Mouse (Mus musculus) kidney, embryonic 16.5 days (tissue): ENCODE measurements around the gene Evi5. TPM values are rescaled to one million over a fixed set of nuclear protein-coding genes. Genes with fewer than 3 reads are reported as not detected.

Experiments used
- ATAC-seq: fragments of 200-750 bp; cut with Nextera tagmentation; 2 replicates; pipeline ENCODE4 v1.8.0; 2017; ENCODE audit warnings: moderate TSS enrichment; ENCODE audit not compliant: low FRiP score, low TSS enrichment
- H3K27ac ChIP-seq: fragments of 300-500 bp; sonication (generic); 2 replicates; pipeline ENCODE4 v1.5.1; 2014; ENCODE audit warnings: low read length
- H3K27me3 ChIP-seq: fragments of 300-500 bp; sonication (generic); 2 replicates; pipeline ENCODE4 v1.6.1; 2014; ENCODE audit warnings: low read length, control low read depth, mixed read lengths; ENCODE audit not compliant: insufficient read depth
- H3K36me3 ChIP-seq: fragments of 300-500 bp; sonication (generic); 2 replicates; pipeline ENCODE4 v1.6.1; 2014; ENCODE audit warnings: low read length, control low read depth, mixed read lengths; ENCODE audit not compliant: insufficient read depth
- H3K4me1 ChIP-seq: fragments of 300-500 bp; sonication (generic); 2 replicates; pipeline ENCODE4 v1.6.1; 2014; ENCODE audit warnings: low read length, control low read depth, mixed read lengths; ENCODE audit not compliant: insufficient read depth
- H3K4me2 ChIP-seq: fragments of 300-500 bp; sonication (generic); replicated peaks from 2 replicates; pipeline ENCODE4 v1.6.1; 2014; ENCODE audit warnings: low read depth, low read length
- H3K4me3 ChIP-seq: fragments of 300-500 bp; sonication (generic); 2 replicates; pipeline ENCODE4 v1.5.1; 2014; ENCODE audit warnings: mild to moderate bottlenecking, low read length
- H3K9ac ChIP-seq: fragments of 300-500 bp; sonication (generic); replicated peaks from 2 replicates; pipeline ENCODE4 v1.6.1; 2014; ENCODE audit warnings: low read length
- H3K9me3 ChIP-seq: fragments of 300-500 bp; sonication (generic); 2 replicates; pipeline ENCODE4 v1.6.1; 2016; ENCODE audit warnings: low read length, control low read depth
- WGBS: fragments of 180-500 bp; shearing (Covaris S2); extraction: QIAGEN DNeasy Blood & Tissue Kit; methylation state at CpG from one replicate; pipeline ENCODE4 v1.1.7; 2014; 5-methylcytosine and 5-hydroxymethylcytosine counted together
- polyA plus RNA-seq: library from polyadenylated mRNA; unstranded; fragments of >200 nt; fragmentation: Nextera tagmentation; extraction: Ambion mirVana; gene quantifications from 2 replicates; pipeline ENCODE4 v1.2.1, GENCODE M21; 2015

The Evi5 gene
- polyA plus RNA-seq, 1 experiment from 2014 or later = 76.5 TPM

- Histone ChIP-seq H3K4me2 (no peak overlapping the region), H3K27me3 (no peaks in the 10 kb centered on the region), H3K27ac (no peak overlapping the region), H3K9me3 (no peaks in the 10 kb centered on the region), H3K4me1 (no peaks in the 10 kb centered on the region), H3K9ac (no peak overlapping the region), H3K36me3 (peaks cover 5% of the 10 kb centered on the region), H3K4me3 (no peak overlapping the region)
- no peak for ATAC-seq
- WGBS = 98% methylated on average over 4 of the region's 4 CpGs
These were observed 109.0 kb downstream of the Evi5 start for GRCm38 (mm10) chr5:107765946-107766345.

- Histone ChIP-seq H3K27me3 (no peaks in the 10 kb centered on the region), H3K4me1 (no peaks in the 10 kb centered on the region), H3K4me3 (no peak overlapping the region), H3K9me3 (no peaks in the 10 kb centered on the region), H3K4me2 (no peak overlapping the region), H3K36me3 (peaks cover 5% of the 10 kb centered on the region), H3K27ac (no peak overlapping the region), H3K9ac (no peak overlapping the region)
- WGBS = 75% methylated on average over 1 of the region's 1 CpGs
- ATAC-seq = no peak
These were observed 110.4 kb downstream of the Evi5 start for GRCm38 (mm10) chr5:107764486-107764885.

GRCm38 (mm10) chr5:107763674-107764073, 111.2 kb downstream of the Evi5 start:
- no peaks in the 10 kb centered on the region for H3K27me3 ChIP-seq
- H3K4me2 ChIP-seq = no peak overlapping the region
- no peak for ATAC-seq
- no peak overlapping the region for H3K27ac ChIP-seq
- no peak overlapping the region for H3K9ac ChIP-seq
- peaks cover 5% of the 10 kb centered on the region for H3K36me3 ChIP-seq
- H3K4me3 ChIP-seq = no peak overlapping the region
- H3K9me3 ChIP-seq = no peaks in the 10 kb centered on the region
- no peaks in the 10 kb centered on the region for H3K4me1 ChIP-seq

GRCm38 (mm10) chr5:107759121-107759520, 115.8 kb downstream of the Evi5 start:
- no peaks in the 10 kb centered on the region for H3K9me3 ChIP-seq
- H3K4me2 ChIP-seq = no peak overlapping the region
- H3K9ac ChIP-seq = no peak overlapping the region
- no peaks in the 10 kb centered on the region for H3K27me3 ChIP-seq
- H3K4me1 ChIP-seq = no peaks in the 10 kb centered on the region
- no peak overlapping the region for H3K4me3 ChIP-seq
- WGBS = 67% methylated on average over 5 of the region's 5 CpGs
- H3K27ac ChIP-seq = no peak overlapping the region
- no peak for ATAC-seq
- no peaks in the 10 kb centered on the region for H3K36me3 ChIP-seq

- 61% methylated on average over 2 of the region's 2 CpGs for WGBS
- no peak for ATAC-seq
- Histone ChIP-seq H3K4me3 (no peak overlapping the region), H3K36me3 (no peaks in the 10 kb centered on the region), H3K9ac (no peak overlapping the region), H3K27ac (no peak overlapping the region), H3K9me3 (no peaks in the 10 kb centered on the region), H3K4me1 (no peaks in the 10 kb centered on the region), H3K4me2 (no peak overlapping the region), H3K27me3 (no peaks in the 10 kb centered on the region)
These were observed 118.8 kb downstream of the Evi5 start for GRCm38 (mm10) chr5:107756072-107756471.

GRCm38 (mm10) chr5:107754740-107755139, 120.2 kb downstream of the Evi5 start:
- Histone ChIP-seq H3K36me3 (no peaks in the 10 kb centered on the region), H3K9me3 (no peaks in the 10 kb centered on the region), H3K4me1 (peaks cover 3% of the 10 kb centered on the region; the same call in 1 of the 2 replicates), H3K27ac (no peak overlapping the region), H3K4me2 (no peak overlapping the region), H3K4me3 (no peak overlapping the region), H3K27me3 (no peaks in the 10 kb centered on the region), H3K9ac (no peak overlapping the region)
- WGBS = 70% methylated on average over 1 of the region's 1 CpGs
- ATAC-seq = no peak

- Histone ChIP-seq H3K4me3 (no peak overlapping the region), H3K27me3 (no peaks in the 10 kb centered on the region), H3K36me3 (no peaks in the 10 kb centered on the region), H3K4me1 (peaks cover 3% of the 10 kb centered on the region; the same call in 1 of the 2 replicates), H3K27ac (no peak overlapping the region), H3K4me2 (no peak overlapping the region), H3K9me3 (no peaks in the 10 kb centered on the region), H3K9ac (no peak overlapping the region)
- 95% methylated on average over 7 of the region's 7 CpGs for WGBS
- ATAC-seq = no peak
These were observed 121.3 kb downstream of the Evi5 start for GRCm38 (mm10) chr5:107753656-107754055.

GRCm38 (mm10) chr5:107749229-107749916, 125.5 kb downstream of the Evi5 start:
- no peaks in the 10 kb centered on the region for H3K9me3 ChIP-seq
- no peak overlapping the region for H3K9ac ChIP-seq
- H3K4me1 ChIP-seq = peaks cover 3% of the 10 kb centered on the region; the same call in 1 of the 2 replicates
- no peak overlapping the region for H3K4me3 ChIP-seq
- H3K4me2 ChIP-seq = no peak overlapping the region
- 58% methylated on average over 9 of the region's 9 CpGs for WGBS
- H3K36me3 ChIP-seq = no peaks in the 10 kb centered on the region
- peak overlapping the region; percentile 16; the same call in 1 of the 2 replicates for H3K27ac ChIP-seq
- ATAC-seq = no peak
- no peaks in the 10 kb centered on the region for H3K27me3 ChIP-seq

GRCm38 (mm10) chr5:107739023-107739422, 135.9 kb downstream of the Evi5 start:
- peaks cover 9% of the 10 kb centered on the region; the same call in 1 of the 2 replicates for H3K36me3 ChIP-seq
- no peak overlapping the region for H3K4me2 ChIP-seq
- no peak overlapping the region for H3K27ac ChIP-seq
- peaks cover 4% of the 10 kb centered on the region; the same call in 1 of the 2 replicates for H3K9me3 ChIP-seq
- WGBS = 93% methylated on average over 5 of the region's 5 CpGs
- H3K9ac ChIP-seq = no peak overlapping the region
- H3K4me1 ChIP-seq = no peaks in the 10 kb centered on the region
- ATAC-seq = no peak
- H3K4me3 ChIP-seq = no peak overlapping the region
- H3K27me3 ChIP-seq = no peaks in the 10 kb centered on the region

- 83% methylated on average over 3 of the region's 3 CpGs for WGBS
- H3K27ac ChIP-seq = no peak overlapping the region
- peaks cover 4% of the 10 kb centered on the region; the same call in 1 of the 2 replicates for H3K9me3 ChIP-seq
- ATAC-seq = no peak
- H3K4me2 ChIP-seq = no peak overlapping the region
- H3K36me3 ChIP-seq = peaks cover 9% of the 10 kb centered on the region; the same call in 1 of the 2 replicates
- peaks cover under 1% of the 10 kb centered on the region; the same call in 1 of the 2 replicates for H3K27me3 ChIP-seq
- no peak overlapping the region for H3K9ac ChIP-seq
- H3K4me3 ChIP-seq = no peak overlapping the region
- no peaks in the 10 kb centered on the region for H3K4me1 ChIP-seq
These were observed 136.6 kb downstream of the Evi5 start for GRCm38 (mm10) chr5:107738296-107738695.
